Mouse (Mus musculus) embryonic fibroblast, embryonic 13.5 days (primary cell): ENCODE data around the gene Egf.

Experiments used
- CTCF ChIP-seq: IDR thresholded peaks from 2 replicates; pipeline ENCODE4 v1.5.1; 2011; ENCODE audit warnings: mild to moderate bottlenecking, control low read depth, low read length, moderate library complexity, borderline replicate concordance; ENCODE audit not compliant: insufficient read depth
- POLR2A ChIP-seq: IDR thresholded peaks from 2 replicates; pipeline ENCODE4 v1.6.1; 2011; ENCODE audit warnings: low read depth, mild to moderate bottlenecking, control low read depth, low read length, moderate library complexity

DNA sequence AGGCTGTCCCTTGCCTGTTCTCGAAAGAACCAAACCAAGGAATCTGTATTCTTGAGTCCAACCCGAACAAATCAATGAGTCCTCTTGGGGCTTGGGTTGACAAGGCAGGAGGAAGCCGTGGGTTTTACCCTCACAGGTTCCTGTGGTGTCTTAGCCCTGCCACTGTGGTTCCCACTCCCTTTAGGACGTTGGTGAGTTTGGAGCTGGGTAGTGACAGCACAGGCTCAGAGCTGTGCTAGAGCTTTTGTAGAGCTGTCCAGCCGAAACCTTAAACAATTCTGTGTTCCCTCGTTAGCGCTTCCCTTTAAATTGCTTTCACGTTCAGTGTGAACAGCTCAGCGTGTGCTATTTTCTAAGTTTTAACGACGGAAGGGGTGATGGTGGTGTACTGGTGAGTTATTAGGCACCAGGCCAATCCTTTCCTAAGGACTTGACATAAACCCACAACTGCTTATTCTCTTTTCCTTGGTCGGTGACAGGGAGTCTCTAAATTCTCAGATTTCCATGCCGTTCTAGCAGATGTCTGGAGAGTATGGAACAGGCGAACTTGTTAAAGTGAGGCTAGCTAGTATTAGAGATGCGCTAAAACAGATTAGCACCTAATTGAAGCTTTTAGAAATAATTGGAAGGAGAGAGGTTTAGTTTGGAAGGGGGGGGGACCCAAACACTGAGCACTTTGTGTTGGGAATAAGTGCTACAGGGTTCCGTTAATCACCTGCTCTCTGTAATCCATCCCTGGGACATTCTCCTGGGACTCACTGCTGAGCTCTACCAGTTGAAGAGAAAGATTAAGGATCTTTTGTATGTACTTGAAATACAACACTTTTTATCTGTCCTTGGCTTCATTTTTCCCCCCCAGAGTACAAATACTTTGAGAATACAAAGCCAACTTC is 16.6 kb downstream of the Egf start:
- no peak for TF ChIP-seq CTCF
- no peak for TF ChIP-seq POLR2A
